Mouse (Mus musculus): Measurements from ENCODE around the gene Trpm8.

GRCm38 (mm10) chr1:88339481-88339880 is 62.0 kb downstream of the Trpm8 start:
- TF ChIP-seq POLR2A (IDR thresholded peaks at IDR 0.05; ENCODE audit: insufficient read length, low read depth) (no peak), CEBPB (IDR thresholded peaks at IDR 0.05; ENCODE audit: insufficient read depth, poor library complexity, severe bottlenecking) (no peak)
